Mouse (Mus musculus) embryo, embryonic 10 days (tissue): ENCODE results near the gene Trmt44.
"Not testable (repeated sequence)": the region's sequence is repeated elsewhere in the genome, so short reads cannot be mapped to it uniquely, and the experiment has no call there.

ENCODE experiments used
- DNase-seq: peaks from one replicate; pipeline ENCODE4 v3.0.0-alpha.2; 2015; ENCODE audit warnings: low spot score

Gene Trmt44

DNA sequence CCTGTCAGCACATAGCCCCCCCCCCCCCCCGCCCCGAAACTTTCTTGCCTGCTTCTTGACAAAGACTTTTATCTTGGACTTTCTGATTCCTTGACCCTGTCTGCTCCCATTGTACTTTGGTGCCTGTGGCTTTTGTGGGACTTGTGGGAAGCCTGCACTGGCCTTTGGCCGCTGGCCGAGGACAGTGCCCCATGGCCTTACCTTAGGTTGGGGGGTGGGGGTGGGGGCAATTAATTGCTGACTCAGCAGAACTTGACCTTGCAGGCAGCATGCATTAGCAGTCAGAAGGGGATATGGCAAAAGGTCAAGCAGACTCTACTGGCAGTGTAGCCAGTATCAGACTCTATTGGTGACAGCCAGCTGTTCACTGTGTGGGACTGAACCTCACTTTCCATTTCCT lies 16.6 kb upstream of the Trmt44 start:
- no peak for DNase-seq

GRCm38 (mm10) chr5:35584259-35584658 lies 9.4 kb upstream of the Trmt44 start:
- DNase-seq, result not testable (repeated sequence)

- no peak for DNase-seq
These were observed 8.4 kb upstream of the Trmt44 start for GRCm38 (mm10) chr5:35583221-35583783.

DNA sequence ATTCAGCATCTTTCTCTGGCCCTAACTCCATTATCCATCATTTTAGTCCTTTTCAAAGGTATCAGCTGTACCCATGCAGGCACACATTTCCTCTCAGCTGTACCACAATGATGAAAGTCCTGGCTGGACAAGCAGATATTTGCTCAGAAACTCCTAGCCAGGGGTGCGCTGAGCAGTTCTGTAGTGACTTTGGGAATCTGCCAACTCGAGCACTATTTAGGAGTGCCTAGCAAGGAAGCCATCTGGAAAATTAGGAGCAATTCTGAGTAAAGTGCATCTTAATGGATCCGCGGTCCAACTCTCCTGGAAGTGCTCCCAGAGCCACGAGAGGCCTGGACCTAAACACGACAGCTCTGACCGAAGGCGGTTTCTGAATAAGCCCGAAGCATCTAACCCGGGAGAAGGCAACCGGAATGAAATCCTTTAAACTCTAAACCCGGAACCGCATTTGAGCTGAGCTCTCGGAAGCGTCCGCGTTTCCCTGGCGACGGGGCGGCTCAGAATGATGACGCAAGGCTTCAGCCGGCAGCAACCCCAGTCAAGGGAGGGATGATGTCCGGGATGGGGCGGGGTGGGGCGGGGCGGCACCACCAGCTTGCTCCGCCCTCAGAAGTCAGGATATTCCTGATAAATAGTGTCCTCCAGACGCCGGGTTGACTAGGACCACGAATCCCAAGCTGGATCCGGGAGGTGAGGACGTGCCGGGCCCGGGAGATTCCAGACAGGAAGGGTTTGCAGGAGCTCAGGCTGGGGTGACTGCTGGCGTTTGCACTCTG lies 7.8 kb upstream of the Trmt44 start, which contains the start of gene Acox3:
Gene Acox3, plus strand, starts transcription at position 596 of the 776 bp plus-strand sequence.
- DNase-seq, result peak; percentile 98

- DNase-seq, result no peak
These were observed 5.5 kb upstream of the Trmt44 start for GRCm38 (mm10) chr5:35580156-35580922.

DNA sequence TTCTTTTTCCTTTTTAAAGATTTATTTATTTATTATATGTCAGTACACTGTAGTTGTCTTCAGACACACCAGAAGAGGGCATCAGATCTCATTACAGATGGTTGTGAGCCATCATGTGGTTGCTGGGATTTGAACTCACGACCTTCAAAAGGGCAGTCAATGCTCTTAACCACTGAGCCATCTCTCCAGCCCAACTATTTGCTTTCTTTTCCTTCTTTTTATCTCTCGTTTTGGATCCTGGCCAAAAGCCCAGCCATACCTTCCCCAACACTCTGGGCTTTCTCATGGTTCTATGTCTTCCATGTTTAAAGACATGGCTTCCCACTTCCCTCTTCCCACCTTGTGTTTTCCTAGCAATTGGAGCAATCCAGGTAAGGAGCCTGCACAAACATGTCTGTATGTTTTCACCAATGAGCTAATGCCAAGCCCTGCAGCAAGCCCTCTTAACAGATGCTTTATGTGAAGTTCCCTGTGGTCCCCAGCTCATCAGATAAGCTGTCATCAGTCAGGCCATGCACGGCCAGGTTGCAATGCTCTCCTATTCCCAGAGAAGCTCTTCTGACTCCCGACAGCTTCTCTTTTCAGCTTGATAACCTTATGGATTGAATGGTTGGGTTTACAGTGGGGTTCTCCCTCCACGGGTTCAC lies 4.5 kb upstream of the Trmt44 start:
- DNase-seq, result no peak

GRCm38 (mm10) chr5:35578411-35578810 lies 3.5 kb upstream of the Trmt44 start:
- DNase-seq, result no peak

DNA sequence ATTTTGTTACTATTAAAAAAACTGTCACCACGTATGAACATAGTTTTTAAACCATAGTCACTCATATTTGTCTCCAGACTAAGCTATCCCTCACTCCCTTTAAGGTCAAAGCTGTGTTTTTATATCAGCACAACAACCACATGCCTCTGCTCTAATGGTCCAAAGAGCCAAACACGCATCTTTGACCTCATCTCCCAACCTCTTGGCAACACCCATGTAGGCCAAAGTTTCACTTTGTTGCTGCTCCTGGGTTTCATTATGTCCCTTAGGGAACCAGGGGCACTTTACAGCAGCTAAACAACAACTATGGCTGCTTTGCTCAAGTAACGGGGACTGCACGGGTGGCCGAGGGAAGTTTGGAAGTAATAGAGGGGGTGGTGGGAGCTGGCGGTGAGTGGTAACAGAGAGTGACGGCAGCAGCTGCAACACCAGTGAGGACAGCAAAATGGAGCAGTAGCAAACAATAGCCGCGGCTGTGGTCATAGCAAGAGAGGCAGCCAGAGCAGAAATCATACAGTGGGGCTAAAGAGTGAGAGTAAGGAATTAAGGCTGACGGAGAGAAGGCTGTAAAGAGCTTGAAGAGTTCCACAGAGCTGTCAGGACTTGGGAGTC lies 1.6 kb upstream of the Trmt44 start:
- DNase-seq, result no peak

GRCm38 (mm10) chr5:35571546-35571945 lies 3.3 kb downstream of the Trmt44 start:
- DNase-seq, result no peak

DNA sequence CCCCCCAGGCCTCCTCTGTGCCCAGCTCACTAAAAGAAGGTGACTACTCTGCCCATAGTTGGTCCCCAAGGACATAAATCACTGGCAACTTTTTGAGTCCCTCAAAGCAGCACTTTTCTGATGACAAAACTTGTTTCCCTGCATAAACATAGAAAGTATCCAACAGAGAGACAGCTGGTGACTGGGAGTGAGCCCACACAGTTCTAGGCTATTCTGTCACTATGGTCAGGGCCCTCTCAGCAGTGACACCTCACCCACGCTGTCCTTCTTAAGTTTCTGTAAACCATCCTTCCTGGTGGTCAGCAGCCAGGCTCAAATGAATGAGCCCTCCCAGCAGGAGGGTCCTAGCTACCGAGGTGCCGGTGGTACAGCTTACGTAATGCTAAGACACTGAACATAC lies 8.2 kb downstream of the Trmt44 start:
- DNase-seq, result no peak

DNA sequence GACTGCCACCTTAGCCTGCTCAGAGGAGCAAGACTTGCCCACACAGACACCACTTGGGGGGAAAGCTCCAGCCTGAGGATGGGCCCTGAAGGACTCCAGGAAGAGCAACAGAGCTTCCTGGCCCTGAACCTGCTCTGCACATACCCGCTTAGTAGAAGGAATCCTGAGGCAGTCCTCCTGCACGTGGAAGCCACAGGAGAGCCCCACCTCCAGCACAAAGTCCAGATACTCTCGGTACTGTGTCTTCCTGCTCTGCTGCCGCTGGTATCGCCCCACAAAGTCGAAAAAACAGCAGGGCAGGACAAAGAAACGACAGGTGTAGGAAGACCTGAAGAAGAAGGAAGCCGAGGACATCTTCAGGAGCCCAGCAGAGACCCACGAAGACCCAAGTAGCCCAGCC lies 9.7 kb downstream of the Trmt44 start:
- no peak for DNase-seq

DNA sequence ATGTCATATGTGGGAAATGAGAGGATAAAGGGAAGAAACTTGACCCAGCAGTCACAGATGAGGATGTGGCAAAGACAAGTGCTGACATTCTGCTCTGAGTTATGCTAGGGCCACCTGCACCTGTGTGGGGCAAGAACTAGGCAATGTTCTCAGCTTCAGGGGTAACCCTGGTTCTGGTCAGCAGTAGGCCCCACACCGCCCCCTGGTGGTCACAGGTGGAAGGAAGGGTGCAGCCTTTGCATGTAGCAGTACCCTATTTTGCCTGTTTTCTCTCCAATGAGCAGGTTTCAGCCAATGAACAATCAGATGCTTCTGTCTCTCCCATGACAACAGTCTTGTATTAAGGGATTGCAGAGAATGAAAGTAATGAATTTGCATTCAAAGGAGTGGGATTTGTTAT lies 11.4 kb downstream of the Trmt44 start:
- peak; percentile 81 for DNase-seq

DNA sequence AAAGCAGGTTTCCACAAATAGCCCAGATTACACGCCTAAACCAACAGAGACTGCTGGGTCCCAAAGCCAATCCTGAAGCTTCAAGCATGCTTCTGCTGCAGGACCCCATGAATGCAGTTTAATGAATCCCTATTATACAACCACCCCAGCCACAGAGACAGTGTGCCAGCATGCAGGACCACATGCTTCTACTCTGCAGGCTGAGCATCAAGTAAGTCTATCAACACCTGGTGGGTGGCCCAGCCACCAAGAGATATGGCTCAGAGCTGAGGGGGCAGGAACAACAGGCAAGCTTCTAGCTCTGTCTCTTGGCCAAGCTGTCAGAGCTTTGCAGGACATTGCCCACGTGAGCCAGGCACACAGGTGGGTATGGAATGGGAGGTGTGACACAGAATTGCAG lies 12.3 kb downstream of the Trmt44 start:
- no peak for DNase-seq

DNA sequence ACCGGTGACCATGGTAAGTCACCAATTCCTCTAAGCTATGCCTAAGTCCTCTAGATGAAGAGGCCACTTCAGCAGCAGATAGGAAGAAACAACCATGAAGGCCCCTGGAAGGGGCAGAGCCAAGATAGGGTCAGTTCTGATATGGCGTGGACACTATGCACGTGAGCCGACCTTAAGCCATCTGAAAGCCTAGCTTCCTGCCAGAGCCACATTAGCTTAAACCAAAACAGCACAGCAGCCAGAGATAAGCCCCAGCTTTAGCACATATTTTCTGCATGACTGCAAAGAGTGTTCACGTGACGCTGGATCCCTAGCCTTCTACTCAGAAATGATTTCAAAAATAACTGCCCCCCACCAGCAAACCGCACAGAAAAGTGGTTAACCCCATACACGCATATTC lies 15.4 kb downstream of the Trmt44 start:
- no peak for DNase-seq

DNA sequence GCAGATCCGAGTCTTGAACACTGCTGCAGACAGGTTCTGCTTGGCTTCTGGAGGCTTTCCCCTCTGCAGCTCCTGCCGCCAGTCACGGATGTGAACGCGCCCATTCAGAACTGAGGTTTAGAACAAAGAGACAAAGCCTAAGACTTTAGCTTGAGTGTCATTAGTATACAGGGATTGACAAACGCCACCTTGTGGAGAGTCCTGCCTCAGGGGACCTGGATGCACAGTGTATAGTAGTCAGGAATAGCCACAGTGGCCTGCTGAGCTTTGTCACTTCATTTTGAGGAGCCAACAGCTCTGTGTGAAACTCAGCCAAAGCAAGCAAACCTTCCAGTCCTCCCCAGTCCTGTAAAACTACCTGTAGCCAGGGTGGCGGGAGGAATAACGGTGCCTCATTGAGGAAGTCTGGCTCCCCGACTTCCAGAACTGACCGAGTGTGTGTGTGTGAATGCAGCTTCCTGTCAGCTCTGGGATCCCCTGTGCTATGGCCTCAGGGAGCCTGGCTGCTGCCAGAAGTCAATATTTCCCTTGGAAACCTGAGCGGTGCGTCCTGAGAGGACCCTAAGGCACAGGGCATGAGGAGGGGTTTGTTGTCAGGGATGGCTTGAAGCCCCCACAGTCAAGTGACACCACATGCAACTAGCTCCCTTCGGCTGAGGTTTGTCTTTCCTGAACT lies 16.8 kb downstream of the Trmt44 start:
- peak; percentile 41 for DNase-seq

- DNase-seq, result no peak
These were observed 18.5 kb downstream of the Trmt44 start for GRCm38 (mm10) chr5:35556393-35556792.

- DNase-seq, result no peak
These were observed 21.9 kb downstream of the Trmt44 start for GRCm38 (mm10) chr5:35552838-35553539.

DNA sequence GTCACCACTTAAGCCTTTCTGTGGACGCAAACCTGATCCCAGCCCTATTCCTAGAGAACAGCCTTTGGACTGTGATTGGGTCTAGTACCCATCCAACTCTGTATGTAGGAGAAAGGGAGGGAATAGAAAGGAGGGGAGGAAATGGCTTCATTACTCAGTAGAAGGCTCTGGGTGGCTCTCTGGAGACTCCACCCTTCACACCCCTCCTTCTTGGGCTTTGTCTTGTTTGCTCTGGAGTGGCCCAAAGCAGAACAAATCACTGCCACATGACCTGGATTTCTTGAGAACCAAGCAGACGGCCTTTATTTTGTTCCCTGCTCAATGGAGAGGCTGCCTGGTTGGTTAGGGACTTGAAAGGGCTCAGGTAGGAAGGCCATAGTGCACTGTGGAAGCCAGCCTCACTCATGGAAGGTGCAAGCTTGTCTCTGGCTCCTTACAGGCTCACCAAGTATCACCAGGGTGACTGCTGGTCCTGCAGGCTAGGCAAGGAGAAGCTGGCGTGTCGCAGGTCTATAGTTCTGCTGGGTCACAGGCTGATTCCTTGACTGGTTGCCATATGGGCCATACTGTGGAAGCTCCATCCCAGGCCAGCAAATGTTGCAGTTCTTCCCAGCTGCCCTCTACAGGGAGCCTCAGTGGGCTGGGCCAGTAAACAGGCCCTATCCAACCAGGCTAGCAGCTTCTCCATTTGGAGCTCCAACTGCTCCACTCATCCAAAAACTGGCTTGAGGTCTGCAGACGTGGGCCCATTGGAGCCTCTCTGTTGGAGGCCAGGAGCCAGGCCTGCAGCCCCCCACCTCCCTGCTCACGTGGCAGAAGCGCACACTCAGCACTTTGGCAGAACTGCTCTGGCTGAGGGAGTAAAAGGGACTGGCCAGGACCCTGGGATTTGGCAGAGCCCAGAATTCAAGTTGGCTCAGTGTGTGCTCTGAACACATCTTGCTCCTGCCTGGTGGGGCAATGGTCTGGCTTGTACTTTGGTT lies 22.7 kb downstream of the Trmt44 start:
- DNase-seq, result no peak

- DNase-seq, result no peak
These were observed 28.7 kb downstream of the Trmt44 start for GRCm38 (mm10) chr5:35546127-35546526.
